Mouse (Mus musculus) thymus, adult 2 months (tissue): ENCODE measurements around the gene Vars. TPM values are rescaled to one million over a fixed set of nuclear protein-coding genes. Genes with fewer than 3 reads are reported as not detected.

Experiments
- DNase-seq: peaks from one replicate; pipeline ENCODE4 v3.0.0; 2021
- H3K27ac ChIP-seq: fragments of 200-500 bp; 2 replicates; pipeline ENCODE4 v1.5.1; 2012; ENCODE audit warnings: low read length, control low read depth; ENCODE audit not compliant: control insufficient read depth, insufficient read depth
- H3K27me3 ChIP-seq: fragments of 200-500 bp; 2 replicates; pipeline ENCODE4 v1.6.1; 2012; ENCODE audit warnings: mild to moderate bottlenecking, low read length, moderate library complexity, mixed read lengths; ENCODE audit not compliant: control insufficient read depth, insufficient read depth
- H3K36me3 ChIP-seq: fragments of 200-500 bp; 2 replicates; pipeline ENCODE4 v1.6.1; 2012; ENCODE audit warnings: mild to moderate bottlenecking, low read length, moderate library complexity; ENCODE audit not compliant: control insufficient read depth, insufficient read depth
- H3K4me1 ChIP-seq: fragments of 200-500 bp; replicated peaks from 2 replicates; pipeline ENCODE4 v1.6.1; 2012; ENCODE audit warnings: low read length; ENCODE audit not compliant: control insufficient read depth, insufficient read depth
- H3K4me3 ChIP-seq: fragments of 200-500 bp; 2 replicates; pipeline ENCODE4 v1.5.1; 2012; ENCODE audit warnings: mild to moderate bottlenecking, low read length, control low read depth, moderate library complexity; ENCODE audit not compliant: control insufficient read depth, insufficient read depth
- CTCF ChIP-seq: fragments of 200-500 bp; IDR thresholded peaks from 2 replicates; pipeline ENCODE4 v1.5.1; 2012; ENCODE audit warnings: mild to moderate bottlenecking, control low read depth, low read length, moderate library complexity, borderline replicate concordance; ENCODE audit not compliant: control insufficient read depth, poor library complexity, insufficient read depth; ENCODE audit errors: extremely low read depth
- POLR2A ChIP-seq: fragments of 200-500 bp; IDR thresholded peaks from 2 replicates; pipeline ENCODE4 v1.6.1; 2012; ENCODE audit warnings: mild to moderate bottlenecking, low read length, control low read depth, moderate library complexity; ENCODE audit not compliant: control insufficient read depth, poor library complexity, insufficient read depth; ENCODE audit errors: extremely low read depth
- whole genome bisulfite sequencing: fragments of 180-500 bp; shearing (Covaris S2); methylation state at CpG from one replicate; pipeline ENCODE4 v1.1.7; 2018; 5-methylcytosine and 5-hydroxymethylcytosine counted together
- polyA plus RNA-seq: library from polyadenylated mRNA; depleted of rRNA; stranded (reverse); fragments of >200 nt; gene quantifications from 2 replicates; pipeline ENCODE4 v1.2.3, GENCODE M21; 2012

The Vars gene
- polyA plus RNA-seq, 1 experiment = 404 TPM

- peaks cover 22% of the 10 kb centered on the region for H3K4me1 ChIP-seq
- no peaks in the 10 kb centered on the region for H3K27me3 ChIP-seq
- WGBS = 29% methylated on average over 3 of the region's 3 CpGs
- H3K36me3 ChIP-seq = peaks cover 55% of the 10 kb centered on the region
- TF ChIP-seq CTCF (no peak), POLR2A (no peak)
- H3K4me3 ChIP-seq = no peak overlapping the region
- H3K27ac ChIP-seq = no peak overlapping the region
- no peak for DNase-seq
Measured at GRCm38 (mm10) chr17:35057090-35057489, 56.3 kb downstream of the Vars start.

GRCm38 (mm10) chr17:35058316-35058715 is 57.5 kb downstream of the Vars start:
- Histone ChIP-seq H3K27ac (no peak overlapping the region), H3K4me3 (no peak overlapping the region), H3K27me3 (no peaks in the 10 kb centered on the region), H3K4me1 (peaks cover 12% of the 10 kb centered on the region), H3K36me3 (peaks cover 45% of the 10 kb centered on the region)
- no peak for TF ChIP-seq CTCF
- TF ChIP-seq POLR2A = no peak
- 88% methylated on average over 9 of the region's 9 CpGs for whole genome bisulfite sequencing
- DNase-seq = no peak

- peaks cover 12% of the 10 kb centered on the region for H3K4me1 ChIP-seq
- 1% methylated on average over 57 of the region's 57 CpGs for WGBS
- DNase-seq = peak; percentile 93
- TF ChIP-seq POLR2A (0 out of 2 replicates have a peak, but pooled peaks have one; percentile 47), CTCF (peak; percentile 97)
- H3K4me3 ChIP-seq = peak within 1 kb of the TSS; percentile 71
- H3K27me3 ChIP-seq = no peaks in the 10 kb centered on the region; the same call in 1 of the 2 replicates
- H3K36me3 ChIP-seq = peaks cover 36% of the 10 kb centered on the region
- H3K27ac ChIP-seq = peak within 1 kb of the TSS; percentile 6; the same call in 1 of the 2 replicates
Measured at GRCm38 (mm10) chr17:35058911-35059892, 58.4 kb downstream of the Vars start, which contains the start of gene Ddah2. TSS of gene Ddah2 (plus strand) at chr17:35059035.

- peaks cover 14% of the 10 kb centered on the region for H3K4me1 ChIP-seq
- H3K27ac ChIP-seq = no peak overlapping the region
- no peak for DNase-seq
- no peak overlapping the region for H3K4me3 ChIP-seq
- no peak for TF ChIP-seq POLR2A
- TF ChIP-seq CTCF = no peak
- H3K36me3 ChIP-seq = peaks cover 30% of the 10 kb centered on the region
- WGBS = 73% methylated on average over 14 of the region's 14 CpGs
- H3K27me3 ChIP-seq = peaks cover 6% of the 10 kb centered on the region
Measured at GRCm38 (mm10) chr17:35060071-35060470, 59.3 kb downstream of the Vars start.

- peaks cover 12% of the 10 kb centered on the region for H3K27me3 ChIP-seq
- no peak overlapping the region for H3K4me3 ChIP-seq
- 89% methylated on average over 22 of the region's 22 CpGs for WGBS
- peaks cover 23% of the 10 kb centered on the region for H3K36me3 ChIP-seq
- peaks cover 21% of the 10 kb centered on the region for H3K4me1 ChIP-seq
- H3K27ac ChIP-seq = no peak overlapping the region
- TF ChIP-seq POLR2A (no peak), CTCF (no peak)
- no peak for DNase-seq
Measured at GRCm38 (mm10) chr17:35060737-35061297, 60.0 kb downstream of the Vars start.

- Histone ChIP-seq H3K27me3 (peaks cover 16% of the 10 kb centered on the region), H3K27ac (no peak overlapping the region), H3K4me3 (no peak overlapping the region), H3K4me1 (peaks cover 21% of the 10 kb centered on the region), H3K36me3 (peaks cover 18% of the 10 kb centered on the region)
- TF ChIP-seq CTCF (no peak), POLR2A (no peak)
- 98% methylated on average over 8 of the region's 8 CpGs for WGBS
- DNase-seq = no peak
Measured at GRCm38 (mm10) chr17:35061299-35061698, 60.5 kb downstream of the Vars start.

GRCm38 (mm10) chr17:35063466-35063865 is 62.7 kb downstream of the Vars start:
- no peak for DNase-seq
- Histone ChIP-seq H3K27me3 (peaks cover 16% of the 10 kb centered on the region), H3K4me3 (no peak overlapping the region), H3K27ac (no peak overlapping the region), H3K36me3 (peaks cover 1% of the 10 kb centered on the region), H3K4me1 (peaks cover 18% of the 10 kb centered on the region)
- 97% methylated on average over 3 of the region's 3 CpGs for WGBS
- TF ChIP-seq CTCF = no peak
- no peak for TF ChIP-seq POLR2A
